Mouse (Mus musculus): Measurements from ENCODE around the gene Siah2. TPM values are rescaled to one million over a fixed set of nuclear protein-coding genes. Genes with fewer than 3 reads are reported as not detected.
A peak's percentile ranks its signal among the peaks of the same experiment; 100 is the strongest.

Gene Siah2
- total RNA-seq (2015): 16.0 and 21.2 TPM in 2 replicates
- total RNA-seq (2017): 7.0 and 10.5 TPM in 2 replicates

DNA sequence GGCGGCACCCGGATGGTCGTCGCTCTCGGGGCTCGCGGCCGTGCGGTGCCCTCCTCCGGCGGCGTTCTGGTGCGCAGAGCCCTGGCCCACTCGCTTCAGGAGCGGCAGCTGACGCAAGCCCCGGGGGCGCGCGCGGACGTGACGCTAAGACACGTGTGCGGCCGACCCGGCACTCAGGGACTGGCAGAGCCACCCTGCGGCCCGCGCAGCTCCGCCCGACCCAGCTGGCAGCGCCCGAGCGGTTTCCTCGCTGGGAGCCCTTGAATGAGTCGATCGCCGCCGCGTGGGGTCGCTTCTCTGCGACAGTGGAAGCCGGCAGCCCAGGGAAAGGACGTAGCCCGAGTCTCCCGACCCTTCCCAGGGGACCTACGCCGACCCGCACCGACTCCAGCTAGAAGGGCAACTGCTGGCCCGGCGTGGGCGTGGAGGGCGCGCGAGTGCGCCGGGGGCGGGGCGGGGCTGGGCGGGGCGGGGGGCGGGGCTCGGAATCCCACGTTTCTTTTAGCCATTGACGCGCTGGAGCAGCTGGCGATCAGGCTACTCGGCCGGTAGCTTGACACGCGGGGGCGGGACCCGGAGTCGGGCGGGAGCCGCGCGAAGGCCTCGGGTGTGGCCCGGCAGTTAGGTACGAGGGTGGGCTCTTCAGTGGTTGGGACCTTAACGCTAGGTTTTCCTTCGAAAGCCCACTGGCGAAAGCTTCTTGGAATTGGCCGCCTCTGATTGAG, at the start of gene Siah2:
Gene Siah2 (minus strand): TSS at position 404 of the 725 bp plus-strand sequence.
- ATAC-seq (replicated peaks; ENCODE audit: poor library complexity): peak; percentile 78

DNA sequence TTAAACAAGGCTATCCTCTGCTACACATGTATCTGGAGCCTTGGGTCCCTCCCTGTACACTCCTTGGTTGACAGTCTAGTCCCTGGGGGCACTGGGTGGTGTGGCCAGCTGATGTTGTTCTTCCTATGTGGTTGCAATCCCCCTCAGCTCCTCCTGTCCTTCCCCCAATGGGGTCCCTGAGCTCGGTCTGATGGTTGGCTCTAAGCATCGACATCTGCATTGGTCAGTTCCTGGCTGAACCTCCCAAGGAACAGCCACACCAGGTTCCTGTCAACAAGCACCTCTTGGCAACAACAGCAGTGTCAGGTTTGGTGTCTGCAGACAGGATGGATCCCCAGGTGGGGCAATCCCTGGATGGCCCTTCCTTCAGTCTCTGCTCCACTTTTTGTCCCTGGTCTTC, 47.3 kb upstream of the Siah2 start:
- ATAC-seq (replicated peaks; ENCODE audit: poor library complexity): no peak

DNA sequence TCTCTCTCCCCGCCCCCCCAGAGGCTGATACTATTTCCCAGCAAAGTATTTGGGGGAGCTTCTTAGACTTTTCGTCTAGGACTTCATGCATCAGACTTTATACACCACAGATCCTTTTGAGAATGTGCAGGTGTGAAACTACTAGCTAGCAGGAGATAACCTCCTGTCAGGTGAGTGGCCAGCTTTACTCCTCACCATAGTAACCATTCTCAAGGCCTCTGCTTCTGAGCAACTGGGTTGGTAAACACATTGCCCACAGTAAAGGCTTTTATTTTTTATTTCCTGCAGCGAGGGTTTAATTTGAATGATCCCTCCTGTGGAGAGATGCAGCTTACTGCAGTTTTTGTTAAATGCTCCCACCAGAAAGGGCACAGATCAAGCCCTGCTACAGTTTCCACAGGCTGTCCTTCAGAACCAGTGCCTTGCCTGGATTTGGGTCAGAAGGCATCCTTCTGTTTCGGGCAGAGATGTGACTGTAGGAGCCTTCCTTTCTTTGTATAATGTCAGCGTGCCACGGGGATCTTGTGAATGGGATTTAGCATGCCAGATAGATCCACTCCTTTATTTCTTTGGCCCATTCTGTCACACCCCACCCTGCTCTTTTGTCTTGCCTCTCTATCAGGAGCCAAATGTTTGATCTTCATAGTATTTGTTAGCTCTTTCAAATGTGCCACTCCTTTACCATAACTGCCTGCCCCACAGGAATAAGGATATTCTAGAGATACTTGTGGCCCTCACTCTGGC, 46.3 kb upstream of the Siah2 start:
- ATAC-seq (replicated peaks; ENCODE audit: poor library complexity): no peak

DNA sequence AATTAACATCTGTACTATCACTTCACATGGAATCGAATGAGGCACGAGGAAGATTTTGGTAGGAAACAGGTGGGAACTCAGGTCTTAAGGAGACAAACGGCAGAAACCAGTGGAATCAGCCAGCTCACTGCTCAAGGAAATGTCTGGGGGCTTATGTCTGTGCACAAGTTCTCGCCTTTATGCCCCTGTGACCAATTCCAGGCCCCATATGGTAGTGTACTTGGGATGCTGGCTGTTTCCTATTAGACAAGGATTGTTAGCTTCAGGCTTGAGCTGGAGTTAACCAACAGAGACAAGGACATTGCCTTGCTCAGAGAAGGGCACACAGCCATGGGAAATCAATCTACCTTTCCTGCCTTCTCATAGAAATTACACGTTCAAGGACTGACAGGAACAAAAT, 39.3 kb upstream of the Siah2 start:
- no peak for ATAC-seq (replicated peaks; ENCODE audit: poor library complexity)

DNA sequence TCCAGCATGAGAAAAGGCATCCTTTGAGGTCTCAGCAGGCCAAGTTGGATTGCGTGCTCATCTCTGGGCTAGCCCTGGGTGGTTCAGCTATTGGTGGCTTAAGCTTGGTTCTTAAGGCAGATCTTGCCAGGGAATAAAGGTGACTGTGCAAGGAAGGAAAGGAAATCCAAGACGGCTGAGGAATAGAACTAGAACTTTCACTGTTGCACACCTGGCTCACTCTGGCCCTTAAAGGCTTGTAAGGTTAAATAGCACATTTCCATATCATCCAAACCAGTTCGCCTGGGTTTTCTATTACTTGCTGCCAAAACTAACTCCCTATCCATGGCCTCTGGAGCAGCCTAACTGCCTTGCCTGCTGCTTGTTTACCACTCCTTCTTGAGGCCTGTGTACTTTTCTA, 38.4 kb upstream of the Siah2 start:
- no peak for ATAC-seq (replicated peaks; ENCODE audit: poor library complexity)

DNA sequence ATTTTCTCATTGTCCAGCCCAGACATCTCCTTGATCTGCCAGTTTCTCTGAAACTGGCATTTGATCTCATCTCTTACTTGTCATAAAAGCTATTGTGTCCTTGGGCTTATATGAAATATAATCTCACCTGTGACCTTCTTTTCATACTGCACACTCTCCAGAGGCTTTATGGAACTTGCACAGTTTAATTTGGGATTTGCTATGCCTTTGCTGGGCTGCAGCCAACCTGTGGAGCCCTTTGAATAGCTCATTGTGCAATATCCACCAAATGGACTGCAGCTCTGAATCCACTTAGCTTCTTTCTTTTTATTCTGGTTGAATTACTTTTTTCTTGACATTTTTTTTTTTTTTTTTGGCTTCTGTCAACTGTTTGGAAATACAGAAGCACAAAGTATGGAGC, 37.3 kb upstream of the Siah2 start:
- ATAC-seq (replicated peaks; ENCODE audit: poor library complexity): no peak

DNA sequence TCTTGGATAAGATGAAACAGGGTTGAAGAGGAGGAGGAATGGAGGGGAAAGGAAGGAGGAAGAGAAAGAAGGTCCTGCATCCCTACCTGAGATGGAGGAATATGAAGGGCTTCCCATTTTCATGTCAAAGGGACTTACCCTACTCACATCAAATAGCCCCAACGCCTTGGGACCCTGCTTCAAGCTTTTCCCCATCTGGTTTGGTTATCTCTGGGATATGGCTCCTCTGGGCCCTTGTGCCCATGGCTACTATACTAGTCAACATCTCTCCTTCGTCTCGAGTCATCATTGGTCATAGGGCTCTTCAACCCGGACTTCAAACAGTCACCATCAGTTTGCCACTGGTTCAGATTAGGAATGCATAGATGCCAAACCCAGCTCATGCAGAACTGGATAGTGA, 35.4 kb upstream of the Siah2 start:
- ATAC-seq (replicated peaks; ENCODE audit: poor library complexity): no peak

DNA sequence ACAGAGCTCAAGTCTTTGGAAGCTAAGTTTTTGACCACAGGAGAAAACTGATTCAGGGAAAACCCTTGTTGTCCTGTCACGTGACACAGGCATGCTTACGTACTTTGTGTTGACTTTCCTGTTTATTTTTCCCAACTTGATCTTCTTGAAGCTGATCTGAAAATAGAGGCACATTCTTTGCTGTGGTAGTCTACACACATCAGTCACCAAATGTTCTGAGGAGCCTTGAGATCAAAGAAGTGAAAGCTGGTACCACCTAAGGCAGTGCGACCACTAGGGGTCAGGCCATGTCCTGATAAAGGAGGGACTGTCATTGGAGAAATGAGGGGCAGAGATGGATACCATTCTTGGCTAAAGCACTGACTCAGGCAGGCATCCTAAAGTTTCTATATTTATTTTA, 34.8 kb upstream of the Siah2 start:
- peak; percentile 68 for ATAC-seq (replicated peaks; ENCODE audit: poor library complexity)

DNA sequence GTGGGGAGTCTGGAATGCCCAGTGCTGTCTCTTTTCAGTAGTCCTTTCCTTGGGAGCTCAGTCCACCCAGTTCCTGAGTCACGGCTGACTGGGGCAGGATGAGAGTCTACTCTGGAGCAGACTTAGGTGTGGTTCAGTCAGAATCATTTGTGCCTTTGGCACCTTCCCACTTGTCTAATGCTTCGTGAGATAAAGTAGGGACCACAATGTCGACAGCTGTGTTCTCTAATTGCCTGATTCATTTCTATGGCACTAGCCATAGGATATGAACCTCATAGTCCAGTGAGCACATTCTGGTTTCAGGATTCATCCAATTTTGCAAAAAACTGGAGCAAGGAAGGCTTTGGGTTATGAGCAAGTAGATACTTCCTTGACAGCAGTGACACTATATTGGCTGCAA, 34.2 kb upstream of the Siah2 start:
- no peak for ATAC-seq (replicated peaks; ENCODE audit: poor library complexity)

DNA sequence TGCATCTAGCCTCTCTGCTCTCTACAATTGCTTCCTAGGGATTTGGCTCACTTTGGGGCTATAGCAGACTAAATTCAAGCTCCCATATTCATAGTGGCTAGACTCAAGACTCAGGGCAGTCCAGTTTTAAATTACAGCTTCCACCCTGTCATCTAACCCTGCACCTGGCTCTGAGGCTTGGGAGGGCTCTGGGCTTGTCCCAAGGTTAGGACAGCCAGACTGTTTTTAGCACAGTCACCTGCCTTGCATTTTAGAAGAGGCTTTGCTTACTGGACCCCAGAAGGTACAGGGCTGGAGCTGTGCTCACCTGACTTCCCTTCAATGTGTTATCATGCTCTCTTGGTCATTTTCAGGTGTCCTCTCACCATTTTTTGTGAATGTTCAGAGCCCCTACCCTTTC, 32.6 kb upstream of the Siah2 start:
- no peak for ATAC-seq (replicated peaks; ENCODE audit: poor library complexity)

DNA sequence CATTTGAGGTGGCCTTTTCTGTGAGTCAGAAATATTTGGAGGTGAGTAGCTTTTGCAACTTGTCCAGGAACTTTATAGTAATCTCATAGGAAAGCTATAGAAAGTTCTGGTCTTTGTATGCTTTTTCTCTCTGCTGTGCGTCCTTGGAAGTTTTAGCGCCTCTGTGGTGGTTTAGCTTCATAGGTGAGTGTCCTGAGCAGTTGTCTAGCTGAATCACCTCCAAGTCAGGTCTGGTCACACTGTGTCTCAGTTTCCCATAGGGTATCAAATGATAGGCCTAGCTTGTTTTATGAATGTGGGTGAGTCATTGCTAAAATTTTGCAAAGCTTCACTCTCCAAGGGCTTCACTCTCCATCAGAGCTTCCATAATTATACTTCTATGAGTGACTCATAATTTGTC, 31.5 kb upstream of the Siah2 start:
- ATAC-seq (replicated peaks; ENCODE audit: poor library complexity): no peak

DNA sequence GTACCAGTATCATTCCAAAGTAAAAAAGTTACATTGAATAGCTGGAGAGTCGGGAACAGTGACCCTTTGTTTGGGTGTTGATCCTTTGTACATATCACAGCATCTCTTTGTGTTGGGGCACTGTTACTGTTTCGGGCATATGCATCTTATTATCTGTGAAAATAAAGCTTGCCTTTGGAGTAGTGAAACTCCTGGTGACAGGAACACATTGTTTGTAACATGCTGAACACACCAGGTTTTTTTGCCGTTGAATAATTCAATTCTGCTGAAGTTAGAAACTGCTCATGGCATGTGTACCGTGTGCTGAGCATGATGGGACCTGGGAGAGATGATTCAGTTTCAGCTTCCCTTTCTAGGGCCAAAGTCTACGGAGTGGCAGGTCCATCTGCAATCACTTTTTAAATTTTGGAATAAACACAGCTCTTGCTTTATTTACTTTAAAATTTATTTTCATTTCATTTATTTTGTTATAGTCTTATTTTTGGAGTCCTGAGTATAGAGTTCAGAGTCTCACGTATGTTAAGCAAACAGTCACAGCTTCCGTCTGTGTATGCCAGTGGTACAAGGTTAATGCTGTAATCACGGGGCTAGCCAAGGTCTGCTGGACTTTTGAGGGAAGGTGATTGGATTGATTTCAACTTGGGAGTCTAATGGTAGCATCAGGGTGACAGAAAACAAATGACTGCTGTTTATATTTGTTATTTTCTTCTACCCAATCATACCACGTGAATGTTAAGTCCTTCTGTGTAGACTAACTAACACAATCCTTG, 27.4 kb upstream of the Siah2 start:
- ATAC-seq (replicated peaks; ENCODE audit: poor library complexity): no peak

DNA sequence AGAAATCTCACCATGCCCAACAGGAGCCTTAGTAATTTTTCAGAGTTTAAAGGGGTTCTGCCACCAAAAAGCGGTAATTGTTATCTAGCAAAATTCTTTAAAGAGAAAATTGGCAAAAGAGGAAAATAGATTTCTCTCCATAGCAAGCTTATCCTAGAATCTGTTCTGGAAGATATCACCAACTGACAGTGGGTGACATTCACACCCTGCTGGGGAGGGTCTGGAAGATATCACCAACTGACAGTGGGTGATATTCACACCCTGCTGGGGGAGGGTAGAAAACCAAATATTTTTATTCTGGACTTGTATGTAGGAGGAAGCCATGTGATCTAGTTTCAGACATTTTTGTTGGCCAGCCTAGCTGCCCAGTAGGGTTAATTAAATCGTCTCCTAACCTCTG, 24.5 kb upstream of the Siah2 start:
- ATAC-seq (replicated peaks; ENCODE audit: poor library complexity): no peak

DNA sequence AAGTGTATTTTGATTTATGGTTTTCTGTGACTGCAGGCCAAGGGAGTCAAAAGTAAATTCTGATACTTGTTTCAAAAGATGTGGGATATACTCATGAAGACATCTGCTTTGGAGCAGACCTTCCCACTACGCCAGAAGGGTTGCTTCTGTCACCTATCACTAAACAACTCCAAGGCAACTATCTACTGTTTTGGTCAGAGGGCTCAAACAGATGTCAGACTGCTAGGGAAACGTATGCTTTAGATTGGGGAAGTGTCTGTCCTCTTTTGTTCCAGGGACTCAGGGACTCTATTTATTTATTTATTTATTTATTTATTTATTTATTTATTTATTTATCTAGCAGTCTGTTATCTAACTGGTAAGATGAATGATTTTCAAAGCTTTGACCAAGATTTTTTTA, 22.6 kb upstream of the Siah2 start:
- ATAC-seq (replicated peaks; ENCODE audit: poor library complexity): peak; percentile 44

DNA sequence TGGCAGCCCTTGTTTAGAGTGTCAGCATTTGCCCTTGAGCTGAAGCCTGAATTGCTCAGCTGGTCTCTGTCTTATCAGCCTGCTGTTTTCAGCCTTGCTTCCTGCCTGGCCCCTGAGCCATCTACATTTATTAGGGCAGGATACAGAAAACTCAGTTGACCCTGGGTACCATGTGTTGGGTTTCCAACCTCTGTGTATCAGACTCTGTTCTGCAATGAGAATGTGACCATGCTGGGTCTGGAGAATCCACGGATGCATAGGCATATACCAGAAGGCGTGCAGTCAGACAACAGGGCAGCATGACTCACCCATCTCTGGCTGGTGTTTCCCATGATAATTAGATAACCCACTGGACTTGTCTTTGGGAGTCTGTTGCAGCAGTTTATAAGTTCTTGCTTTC, 21.8 kb upstream of the Siah2 start:
- 0 out of 2 replicates have a peak, but pooled peaks have one; percentile 42 for ATAC-seq (replicated peaks; ENCODE audit: poor library complexity)

DNA sequence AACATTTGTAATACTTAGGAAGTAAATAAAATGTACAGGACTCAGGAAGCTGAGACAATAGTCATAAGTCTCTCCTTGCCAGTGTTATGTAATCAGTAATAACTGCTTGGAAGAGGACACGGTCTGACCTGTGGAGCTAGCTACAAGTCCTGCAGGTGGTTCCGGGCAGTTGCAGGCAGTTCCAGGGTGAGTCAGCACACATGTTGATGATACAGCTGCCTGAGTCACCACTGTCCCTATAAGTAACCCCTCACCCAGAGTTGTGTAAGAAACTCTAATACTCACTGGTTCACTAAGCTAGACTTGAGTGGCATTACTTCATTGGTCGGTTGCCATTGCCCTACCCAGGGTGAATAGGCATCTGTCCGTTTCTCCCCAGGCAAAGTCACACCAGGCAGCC, 21.0 kb upstream of the Siah2 start:
- peak; percentile 29; the same call in 1 of the 2 replicates for ATAC-seq (replicated peaks; ENCODE audit: poor library complexity)

DNA sequence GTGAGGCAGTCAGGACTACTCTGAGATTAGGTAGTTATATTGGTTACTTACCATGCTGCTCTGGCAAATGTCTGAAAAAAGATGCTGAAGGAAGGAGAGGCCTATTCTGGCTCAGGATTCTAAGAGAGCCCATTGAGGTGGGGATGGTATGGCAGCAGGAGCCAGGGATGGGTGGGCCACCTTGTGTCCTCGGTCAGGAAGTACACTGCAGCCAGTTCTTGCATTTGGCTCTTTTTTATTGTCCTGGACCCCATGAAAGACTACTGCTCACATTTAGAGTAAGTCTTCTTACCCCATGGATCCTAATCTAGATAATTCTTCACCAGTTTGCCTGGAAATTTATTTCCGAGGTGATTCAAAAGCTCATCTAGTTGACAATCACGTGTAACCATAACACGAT, 12.3 kb upstream of the Siah2 start:
- ATAC-seq (replicated peaks; ENCODE audit: poor library complexity): no peak

DNA sequence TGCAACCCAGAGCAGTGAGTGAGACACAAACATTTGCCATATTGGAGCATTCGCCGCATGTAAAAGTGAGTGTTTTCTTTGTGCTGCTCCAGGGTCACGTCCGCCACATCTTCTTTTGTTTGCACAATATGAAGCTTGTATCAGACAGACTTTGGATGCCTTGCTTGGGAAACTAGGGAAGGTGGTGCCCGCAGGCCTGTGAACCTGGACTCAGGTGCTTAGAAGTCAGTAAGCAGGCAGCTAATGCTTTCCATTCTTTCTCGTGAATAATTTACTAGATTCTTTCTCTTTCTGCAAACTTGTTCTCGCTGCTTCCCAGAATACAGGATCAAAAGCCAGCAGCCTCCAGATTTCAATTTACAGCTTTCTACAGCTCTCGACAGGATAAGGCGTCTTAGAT, 11.5 kb upstream of the Siah2 start:
- ATAC-seq (replicated peaks; ENCODE audit: poor library complexity): no peak

DNA sequence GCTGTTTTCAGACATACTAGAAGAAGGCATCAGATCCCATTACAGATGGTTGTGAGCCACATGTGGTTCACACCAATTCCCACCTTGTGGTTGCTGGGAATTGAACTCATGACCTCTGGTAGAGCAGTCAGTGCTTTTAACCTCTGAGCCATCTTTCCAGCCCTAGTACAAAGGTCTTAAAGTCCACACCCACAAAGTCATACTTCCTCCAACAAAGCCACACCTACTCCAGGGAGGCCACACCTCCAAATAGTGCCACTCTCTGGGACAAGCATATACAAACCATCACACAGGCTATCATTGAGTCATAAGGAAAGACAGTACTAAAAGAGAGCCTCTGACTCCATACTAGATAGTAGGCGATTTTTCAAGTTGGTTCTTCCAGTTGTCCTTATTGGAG, 10.1 kb upstream of the Siah2 start:
- ATAC-seq (replicated peaks; ENCODE audit: poor library complexity): no peak

DNA sequence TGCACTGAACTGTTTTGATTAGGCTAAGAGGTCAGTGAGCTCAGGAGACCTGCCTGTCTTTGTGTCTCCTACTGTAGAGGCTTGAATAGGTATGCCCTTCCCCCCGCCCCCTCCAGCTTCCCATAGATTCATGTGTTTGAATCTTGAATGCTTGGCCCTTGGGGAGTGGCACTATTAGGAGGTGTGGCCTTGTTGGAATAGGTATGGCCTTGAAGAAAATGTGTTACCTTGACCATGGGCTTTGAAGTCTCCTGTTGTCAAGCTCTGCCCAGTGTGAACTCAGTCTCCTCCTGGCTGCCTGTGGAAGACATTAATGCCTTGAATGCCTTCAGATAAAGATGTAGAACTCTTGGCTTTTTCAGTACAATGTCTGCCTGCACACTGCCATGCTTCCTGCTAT, 9.2 kb upstream of the Siah2 start:
- ATAC-seq (replicated peaks; ENCODE audit: poor library complexity): no peak

DNA sequence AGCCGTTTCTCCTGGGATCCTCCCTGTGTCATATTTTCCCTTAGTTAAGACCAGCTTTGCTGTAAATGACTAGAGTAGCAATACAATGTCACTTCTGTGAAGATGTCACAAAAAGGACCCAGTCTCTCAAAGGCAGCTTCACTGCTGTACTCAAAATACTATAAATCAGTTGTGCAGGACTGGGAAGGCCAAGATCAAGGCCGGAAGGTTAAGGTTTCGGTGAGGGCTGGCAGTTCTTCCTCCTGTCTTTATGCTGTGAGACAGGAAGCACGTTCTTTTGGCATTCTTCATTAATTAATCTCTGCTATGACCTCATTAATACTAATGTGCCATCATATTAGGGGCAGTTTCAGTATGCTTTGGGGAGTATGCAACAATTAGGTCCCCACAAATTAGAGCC, 5.7 kb upstream of the Siah2 start:
- no peak for ATAC-seq (replicated peaks; ENCODE audit: poor library complexity)

DNA sequence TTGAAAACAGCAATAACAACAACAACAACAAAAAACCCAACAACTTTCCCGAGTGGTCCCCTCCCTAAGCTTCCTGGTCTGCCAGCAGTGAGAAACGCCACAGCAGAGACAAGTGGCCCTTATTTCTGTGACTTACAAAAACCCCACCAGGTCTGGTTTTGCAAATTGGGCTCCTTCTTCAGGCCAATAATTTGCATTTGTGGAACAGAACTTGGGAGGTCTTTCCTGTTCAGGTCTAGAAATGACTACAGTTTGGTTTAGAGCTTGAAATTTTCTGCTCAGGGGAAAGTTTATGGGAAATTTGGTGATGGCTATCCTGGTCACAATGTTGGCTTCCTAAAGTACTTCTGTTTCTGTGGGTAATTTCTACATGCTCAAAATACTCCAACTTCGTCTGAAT, 4.6 kb upstream of the Siah2 start:
- ATAC-seq (replicated peaks; ENCODE audit: poor library complexity): no peak

All from megakaryocyte progenitor cell, adult 5-6 weeks (primary cell).